Mouse (Mus musculus): ENCODE measurements around the gene Pramef20.

DNA sequence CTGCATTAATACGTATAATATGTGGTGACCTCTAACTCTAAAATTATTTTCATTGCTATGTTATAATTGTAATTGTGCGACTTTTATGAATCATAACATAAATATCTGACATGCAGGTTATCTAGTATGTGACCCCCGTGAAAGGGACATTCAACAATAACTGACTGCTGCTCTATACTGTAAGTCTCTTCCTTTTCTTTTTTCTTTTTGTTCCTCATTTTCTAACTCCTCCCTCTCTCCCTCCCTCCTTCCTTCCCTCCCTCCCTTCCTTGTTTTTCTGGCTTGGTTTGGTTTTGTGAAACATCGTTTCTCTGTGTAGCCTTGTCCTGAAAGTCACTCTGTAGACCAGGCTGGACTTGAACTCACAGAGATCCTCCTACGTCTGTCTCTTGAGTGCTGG, 46.9 kb upstream of the Pramef20 start:
- TF ChIP-seq CTCF (IDR thresholded peaks at IDR 0.05; ENCODE audit: control insufficient read depth, insufficient read depth, insufficient read length) (no peak), MAX (IDR thresholded peaks at IDR 0.05) (no peak), MYOD1 (IDR thresholded peaks at IDR 0.05; ENCODE audit: control insufficient read depth, insufficient read length, low read depth) (no peak), MYOG (IDR thresholded peaks at IDR 0.05; ENCODE audit: control insufficient read depth, extremely low read depth, insufficient read length) (no peak)
